Mouse (Mus musculus) embryonic facial prominence, embryonic 13.5 days (tissue): ENCODE data around the gene Mrc2. TPM values are rescaled to one million over a fixed set of nuclear protein-coding genes. Genes with fewer than 3 reads are reported as not detected.
A peak's percentile ranks its signal among the peaks of the same experiment; 100 is the strongest.

Source experiments
- ATAC-seq: fragments of 200-750 bp; cut with Nextera tagmentation; 2 replicates; pipeline ENCODE4 v1.8.0; 2017; ENCODE audit warnings: low read depth; ENCODE audit not compliant: insufficient number of reproducible peaks, insufficient read depth, low FRiP score, low TSS enrichment
- H3K27ac ChIP-seq: fragments of 300-500 bp; sonication (generic); 2 replicates; pipeline ENCODE4 v1.5.1; 2015; ENCODE audit warnings: moderate library complexity, mild to moderate bottlenecking, inconsistent platforms
- H3K27me3 ChIP-seq: fragments of 300-500 bp; sonication (generic); 2 replicates; pipeline ENCODE4 v1.6.1; 2015; ENCODE audit warnings: mild to moderate bottlenecking, inconsistent platforms
- H3K36me3 ChIP-seq: fragments of 300-500 bp; sonication (generic); 2 replicates; pipeline ENCODE4 v1.6.1; 2015; ENCODE audit warnings: mild to moderate bottlenecking, inconsistent platforms
- H3K4me1 ChIP-seq: fragments of 300-500 bp; sonication (generic); 2 replicates; pipeline ENCODE4 v1.6.1; 2015; ENCODE audit warnings: inconsistent platforms
- H3K4me2 ChIP-seq: fragments of 300-500 bp; sonication (generic); 2 replicates; pipeline ENCODE4 v1.6.1; 2015; ENCODE audit warnings: moderate library complexity, mild to moderate bottlenecking, inconsistent platforms
- H3K4me3 ChIP-seq: fragments of 300-500 bp; sonication (generic); 2 replicates; pipeline ENCODE4 v1.5.1; 2015; ENCODE audit warnings: mild to moderate bottlenecking, inconsistent platforms
- H3K9ac ChIP-seq: fragments of 300-500 bp; sonication (generic); 2 replicates; pipeline ENCODE4 v1.6.1; 2015; ENCODE audit warnings: mild to moderate bottlenecking, inconsistent platforms
- H3K9me3 ChIP-seq: fragments of 300-500 bp; sonication (generic); 2 replicates; pipeline ENCODE4 v1.6.1; 2016; ENCODE audit warnings: inconsistent platforms
- WGBS: fragments of 180-500 bp; shearing (Covaris S2); methylation state at CpG from one replicate; pipeline ENCODE4 v1.1.7; 2015; ENCODE audit warnings: mixed read lengths; 5-methylcytosine and 5-hydroxymethylcytosine counted together
- polyA plus RNA-seq: library from polyadenylated mRNA; unstranded; fragments of >200 nt; fragmentation: Nextera tagmentation; extraction: Ambion mirVana; gene quantifications from 2 replicates; pipeline ENCODE4 v1.2.1, GENCODE M21; 2015

Gene Mrc2
- polyA plus RNA-seq, 1 experiment from 2014 or later = 30.8 TPM

GRCm38 (mm10) chr11:105332468-105332867, 40.0 kb downstream of the Mrc2 start:
- Histone ChIP-seq H3K27me3 (no peaks in the 10 kb centered on the region), H3K27ac (no peak overlapping the region), H3K9me3 (no peaks in the 10 kb centered on the region), H3K9ac (no peak overlapping the region), H3K4me2 (no peak overlapping the region), H3K4me3 (no peak overlapping the region), H3K36me3 (peaks cover 70% of the 10 kb centered on the region), H3K4me1 (peaks cover 20% of the 10 kb centered on the region)
- 64% methylated on average over 8 of the region's 8 CpGs for WGBS
- ATAC-seq = no peak

- ATAC-seq = no peak
- Histone ChIP-seq H3K9me3 (no peaks in the 10 kb centered on the region), H3K4me3 (no peak overlapping the region), H3K36me3 (peaks cover 70% of the 10 kb centered on the region), H3K4me2 (no peak overlapping the region), H3K27me3 (no peaks in the 10 kb centered on the region), H3K9ac (no peak overlapping the region), H3K27ac (no peak overlapping the region), H3K4me1 (peaks cover 20% of the 10 kb centered on the region)
- WGBS = 69% methylated on average over 8 of the region's 8 CpGs
Measured at GRCm38 (mm10) chr11:105333867-105334670, 41.6 kb downstream of the Mrc2 start.

DNA sequence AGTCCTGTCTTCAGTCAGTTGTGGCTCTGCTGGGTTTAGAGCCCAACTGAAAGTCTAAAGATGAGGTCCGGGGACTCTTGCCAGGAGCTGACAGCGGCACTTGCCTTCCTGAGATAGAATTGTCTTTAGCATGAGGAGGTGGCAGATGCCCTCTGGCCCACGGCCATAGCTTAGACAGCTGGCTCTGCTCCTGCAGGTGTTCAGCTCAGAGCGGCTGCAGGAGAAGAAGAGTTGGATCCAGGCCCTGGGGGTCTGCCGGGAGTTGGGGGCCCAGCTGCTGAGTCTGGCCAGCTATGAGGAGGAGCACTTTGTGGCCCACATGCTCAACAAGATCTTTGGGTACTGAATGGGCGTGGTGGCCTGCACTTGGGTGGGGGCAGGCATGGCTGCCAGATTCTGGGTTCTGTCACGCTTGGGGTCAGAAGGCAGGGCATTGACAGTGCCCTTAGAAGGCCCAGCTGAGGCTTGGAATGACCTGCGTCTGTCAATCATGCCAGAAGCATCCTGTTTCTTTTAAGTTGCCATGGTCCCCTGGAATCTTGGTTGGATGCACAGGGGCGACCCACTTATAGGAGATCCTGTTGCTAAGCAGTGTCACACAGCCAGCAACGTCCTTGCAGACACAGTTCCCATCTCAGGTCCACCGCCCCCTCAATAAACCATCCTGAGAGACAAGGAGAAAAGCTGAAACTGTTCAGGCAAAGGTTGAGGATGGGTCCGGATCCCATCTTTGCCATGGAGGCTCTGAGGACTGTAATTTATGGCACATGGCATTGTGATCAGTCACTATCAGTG, 46.4 kb downstream of the Mrc2 start:
- Histone ChIP-seq H3K27ac (no peak overlapping the region), H3K9ac (no peak overlapping the region), H3K36me3 (peaks cover 91% of the 10 kb centered on the region), H3K9me3 (no peaks in the 10 kb centered on the region), H3K4me3 (no peak overlapping the region), H3K27me3 (no peaks in the 10 kb centered on the region), H3K4me2 (no peak overlapping the region), H3K4me1 (no peaks in the 10 kb centered on the region; the same call in 1 of the 2 replicates)
- WGBS = 77% methylated on average over 12 of the region's 12 CpGs
- no peak for ATAC-seq

GRCm38 (mm10) chr11:105345284-105345683, 52.8 kb downstream of the Mrc2 start:
- Histone ChIP-seq H3K27ac (no peak overlapping the region), H3K9me3 (no peaks in the 10 kb centered on the region)
- WGBS = 82% methylated on average over 2 of the region's 2 CpGs

DNA sequence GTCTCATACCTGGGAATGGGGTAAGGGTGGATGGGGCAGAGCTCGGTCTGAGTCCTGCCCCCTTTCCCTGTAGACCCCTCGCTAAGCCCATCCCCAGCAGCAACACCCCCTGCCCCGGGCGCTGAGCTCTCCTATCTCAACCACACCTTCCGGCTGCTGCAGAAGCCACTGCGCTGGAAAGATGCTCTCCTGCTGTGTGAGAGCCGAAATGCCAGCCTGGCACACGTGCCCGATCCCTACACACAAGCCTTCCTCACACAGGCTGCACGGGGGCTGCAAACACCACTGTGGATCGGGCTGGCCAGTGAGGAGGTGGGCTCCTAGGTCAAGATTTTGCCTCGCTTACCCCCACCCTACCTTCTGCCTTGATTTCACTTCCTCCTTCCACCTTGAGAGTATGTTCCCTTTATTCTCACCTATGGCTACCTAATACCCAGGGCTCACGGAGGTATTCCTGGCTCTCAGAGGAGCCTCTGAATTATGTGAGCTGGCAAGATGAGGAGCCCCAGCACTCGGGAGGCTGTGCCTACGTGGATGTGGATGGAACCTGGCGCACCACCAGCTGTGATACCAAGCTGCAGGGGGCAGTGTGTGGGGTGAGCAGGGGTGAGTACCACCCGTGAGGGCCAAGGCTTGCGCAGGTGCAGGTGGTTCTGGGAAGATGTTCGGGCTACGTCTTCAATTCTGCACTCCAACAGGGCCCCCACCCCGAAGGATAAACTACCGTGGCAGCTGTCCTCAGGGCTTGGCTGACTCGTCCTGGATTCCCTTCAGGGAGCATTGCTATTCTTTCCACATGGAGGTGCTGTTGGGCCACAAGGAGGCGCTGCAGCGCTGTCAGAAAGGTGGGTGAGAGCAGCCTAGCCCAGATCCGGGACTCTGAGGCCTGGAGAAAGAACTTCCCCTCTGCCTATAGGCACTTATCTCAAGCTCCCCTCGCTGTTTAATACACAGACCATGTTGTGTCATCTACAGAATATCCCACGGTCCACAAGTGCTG, 55.0 kb downstream of the Mrc2 start:
- Histone ChIP-seq H3K4me2 (no peak overlapping the region), H3K27ac (no peak overlapping the region), H3K9me3 (no peaks in the 10 kb centered on the region), H3K27me3 (no peaks in the 10 kb centered on the region), H3K4me3 (no peak overlapping the region), H3K4me1 (no peaks in the 10 kb centered on the region), H3K36me3 (peaks cover 82% of the 10 kb centered on the region), H3K9ac (no peak overlapping the region)
- ATAC-seq = no peak
- WGBS = 68% methylated on average over 28 of the region's 28 CpGs

More at GRCm38 (mm10) chr11:105345284-105345683, 52.8 kb downstream of the Mrc2 start:
- Histone ChIP-seq H3K4me2 (no peak overlapping the region), H3K27me3 (no peaks in the 10 kb centered on the region), H3K9ac (no peak overlapping the region), H3K4me3 (no peak overlapping the region), H3K4me1 (no peaks in the 10 kb centered on the region), H3K36me3 (peaks cover 94% of the 10 kb centered on the region)
- no peak for ATAC-seq

DNA sequence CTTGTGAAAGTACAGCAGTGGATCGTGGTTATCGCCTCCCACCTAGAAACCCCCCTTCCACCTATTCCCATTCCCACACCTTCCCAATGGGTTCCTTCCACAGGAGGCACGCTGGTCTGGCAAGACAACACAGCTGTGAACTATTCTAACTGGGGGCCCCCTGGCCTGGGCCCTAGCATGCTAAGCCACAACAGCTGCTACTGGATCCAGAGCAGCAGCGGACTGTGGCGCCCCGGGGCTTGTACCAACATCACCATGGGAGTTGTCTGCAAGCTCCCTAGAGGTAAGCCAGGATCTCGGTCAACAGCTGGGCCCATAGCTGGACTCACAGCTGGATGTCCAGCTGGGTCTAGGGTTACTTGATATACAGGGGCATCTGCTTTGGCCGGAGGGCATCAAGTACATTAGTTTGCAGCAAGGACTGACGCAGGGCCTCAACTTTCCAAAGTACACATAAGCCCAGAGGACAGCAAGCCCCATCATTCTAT, 56.1 kb downstream of the Mrc2 start:
- Histone ChIP-seq H3K27ac (no peak overlapping the region), H3K4me3 (no peak overlapping the region), H3K9ac (no peak overlapping the region), H3K27me3 (no peaks in the 10 kb centered on the region), H3K4me2 (no peak overlapping the region), H3K9me3 (no peaks in the 10 kb centered on the region), H3K36me3 (peaks cover 71% of the 10 kb centered on the region), H3K4me1 (peaks cover 7% of the 10 kb centered on the region)
- WGBS = 85% methylated on average over 9 of the region's 9 CpGs
- no peak for ATAC-seq

GRCm38 (mm10) chr11:105349780-105350324, 57.4 kb downstream of the Mrc2 start:
- H3K9me3 ChIP-seq = no peaks in the 10 kb centered on the region
- WGBS = 91% methylated on average over 19 of the region's 19 CpGs

DNA sequence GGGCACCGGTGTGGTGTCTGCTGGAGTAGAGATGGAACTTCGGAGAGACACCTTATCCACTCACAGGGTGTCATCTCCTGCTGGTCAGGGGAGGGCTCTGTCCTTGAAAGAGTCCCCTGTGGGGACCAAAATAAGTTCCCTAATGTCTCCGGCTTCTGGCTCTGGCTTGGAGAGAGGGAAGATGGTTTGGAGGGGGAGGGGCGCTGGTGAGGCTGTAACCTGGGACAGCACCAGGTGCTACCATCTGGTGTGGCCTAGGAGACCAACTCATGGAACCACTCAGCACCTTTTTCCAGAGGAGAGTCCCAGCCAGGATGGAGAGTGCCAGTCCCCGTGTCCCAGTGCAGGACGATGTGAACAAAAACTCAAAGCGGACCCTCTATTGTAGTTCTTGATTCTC, 58.2 kb downstream of the Mrc2 start:
- ATAC-seq = no peak
- H3K4me3 ChIP-seq = no peak overlapping the region

More at GRCm38 (mm10) chr11:105349780-105350324, 57.4 kb downstream of the Mrc2 start:
- Histone ChIP-seq H3K9ac (no peak overlapping the region), H3K27ac (no peak overlapping the region), H3K4me2 (no peak overlapping the region), H3K36me3 (peaks cover 64% of the 10 kb centered on the region), H3K4me3 (no peak overlapping the region), H3K27me3 (no peaks in the 10 kb centered on the region), H3K4me1 (peaks cover 18% of the 10 kb centered on the region)
- ATAC-seq = no peak

GRCm38 (mm10) chr11:105352152-105352551, 59.7 kb downstream of the Mrc2 start:
- no peak for ATAC-seq
- H3K4me3 ChIP-seq = no peak overlapping the region
- no peak overlapping the region for H3K27ac ChIP-seq
- 78% methylated on average over 8 of the region's 8 CpGs for WGBS
- no peak overlapping the region for H3K9ac ChIP-seq
- H3K9me3 ChIP-seq = no peaks in the 10 kb centered on the region
- peaks cover 25% of the 10 kb centered on the region for H3K4me1 ChIP-seq
- peaks cover 41% of the 10 kb centered on the region for H3K36me3 ChIP-seq
- no peak overlapping the region for H3K4me2 ChIP-seq
- no peaks in the 10 kb centered on the region for H3K27me3 ChIP-seq

More for the DNA sequence above, 58.2 kb downstream of the Mrc2 start:
- peaks cover 22% of the 10 kb centered on the region for H3K4me1 ChIP-seq
- WGBS = 88% methylated on average over 7 of the region's 7 CpGs
- no peak overlapping the region for H3K27ac ChIP-seq
- H3K9ac ChIP-seq = no peak overlapping the region
- H3K4me2 ChIP-seq = no peak overlapping the region
- H3K9me3 ChIP-seq = no peaks in the 10 kb centered on the region
- no peaks in the 10 kb centered on the region for H3K27me3 ChIP-seq
- H3K36me3 ChIP-seq = peaks cover 56% of the 10 kb centered on the region

DNA sequence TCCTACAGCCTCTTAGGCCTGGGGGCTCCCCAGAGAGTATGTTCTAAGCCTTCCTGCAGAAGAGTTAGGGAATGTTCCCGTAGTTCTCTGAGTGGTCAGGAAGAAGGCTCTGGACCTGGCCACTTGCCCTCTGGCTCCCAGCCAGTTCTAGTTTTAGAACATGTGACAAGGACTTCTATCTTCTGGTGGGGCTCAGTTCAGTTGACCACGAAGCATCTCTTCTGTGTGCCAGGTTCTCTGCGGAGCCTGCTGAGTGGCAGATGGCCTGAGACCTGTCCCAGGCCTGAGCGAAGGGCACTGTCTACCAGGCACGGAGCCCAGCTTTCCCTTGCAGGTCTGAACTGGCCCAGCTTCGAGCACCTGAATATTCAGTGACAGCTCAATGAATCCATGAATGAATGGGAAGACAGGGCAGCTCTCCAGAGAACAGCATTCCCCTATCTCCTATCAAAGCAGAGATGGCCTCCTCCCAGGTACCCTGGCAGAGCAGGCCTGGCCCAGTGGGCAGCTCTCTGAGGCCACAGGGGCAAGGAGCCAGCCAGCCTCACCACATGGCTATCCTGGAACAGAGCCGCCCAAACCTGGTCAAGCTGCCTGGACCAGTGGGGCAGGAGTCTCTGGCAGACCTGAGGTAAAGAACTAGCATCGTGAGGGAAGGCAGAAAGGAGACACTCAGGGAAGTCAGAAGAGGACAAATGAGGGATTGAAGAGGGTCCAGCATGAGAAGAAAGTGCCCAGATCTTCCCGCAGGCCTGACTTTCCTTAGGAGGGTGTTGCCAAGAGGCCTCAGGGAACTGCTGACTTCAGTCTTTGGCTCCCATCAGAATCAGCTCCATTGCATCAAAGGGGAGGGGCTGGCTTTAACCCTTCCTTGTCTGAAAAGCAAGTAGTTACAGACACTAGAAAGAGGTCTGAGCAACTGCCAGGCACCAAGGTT, 60.8 kb downstream of the Mrc2 start:
- H3K9me3 ChIP-seq = no peaks in the 10 kb centered on the region
- no peak for ATAC-seq
- 53% methylated on average over 9 of the region's 9 CpGs for WGBS
- peak overlapping the region; percentile 64; the same call in 1 of the 2 replicates for H3K27ac ChIP-seq
- H3K4me3 ChIP-seq = no peak overlapping the region
- peaks cover 25% of the 10 kb centered on the region for H3K4me1 ChIP-seq
- no peaks in the 10 kb centered on the region for H3K27me3 ChIP-seq
- peaks cover 30% of the 10 kb centered on the region for H3K36me3 ChIP-seq
- 0 out of 2 replicates have a peak overlapping the region, but pooled peaks have one; percentile 27 for H3K9ac ChIP-seq
- 0 out of 2 replicates have a peak overlapping the region, but pooled peaks have one; percentile 9 for H3K4me2 ChIP-seq
